Mouse (Mus musculus): ENCODE data around the gene Adm2. TPM values are rescaled to one million over a fixed set of nuclear protein-coding genes. Genes with fewer than 3 reads are reported as not detected.
A peak's percentile ranks its signal among the peaks of the same experiment; 100 is the strongest.

The Adm2 gene
- total RNA-seq, 2 experiments from 2014 or later: not detected

DNA sequence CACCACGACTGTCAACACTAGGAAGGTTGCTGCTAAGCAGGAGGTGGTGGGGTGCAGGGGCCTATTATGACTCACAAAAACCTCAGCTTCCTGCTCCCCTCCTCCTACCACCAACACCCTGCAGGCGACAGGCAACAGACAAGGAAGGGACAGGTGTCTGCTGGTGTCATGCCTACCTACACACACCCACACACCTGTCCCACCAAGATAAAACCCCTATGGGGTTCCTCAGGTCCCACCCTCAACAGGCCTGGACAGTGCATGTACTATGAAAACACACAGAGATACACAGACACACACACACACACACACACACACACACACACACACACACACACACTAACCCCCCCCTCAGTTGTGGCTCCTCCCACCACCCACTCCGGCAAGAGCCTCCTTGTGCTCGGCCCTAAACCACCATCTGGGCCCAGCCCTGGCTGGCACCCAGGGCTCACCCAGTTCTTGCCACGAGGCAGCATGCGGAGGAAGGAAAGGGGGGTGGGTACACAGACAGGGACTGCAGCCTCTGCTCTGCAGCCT lies 12.5 kb upstream of the Adm2 start:
- peak in 1 of 2 experiments; percentile 46 for DNase-seq

DNA sequence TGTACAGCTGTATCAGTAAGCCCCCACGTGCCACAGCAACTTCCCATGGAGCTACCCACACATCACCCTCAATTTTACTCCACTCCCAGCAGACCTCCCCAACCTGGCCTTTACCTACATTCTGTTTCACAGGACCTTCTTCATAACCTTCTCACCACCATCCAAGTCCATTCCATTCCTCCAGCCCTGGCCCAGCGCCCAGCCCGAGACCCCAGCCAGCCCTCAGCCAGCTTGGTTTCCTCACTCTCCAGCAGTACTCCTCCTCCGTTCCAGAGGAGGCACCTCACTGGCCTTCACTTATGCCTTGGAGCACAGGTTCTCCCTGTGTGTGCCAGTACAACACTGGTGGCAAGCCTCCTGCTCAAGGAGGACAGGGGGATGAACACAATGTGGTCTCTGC lies 9.2 kb upstream of the Adm2 start:
- no peak for DNase-seq

DNA sequence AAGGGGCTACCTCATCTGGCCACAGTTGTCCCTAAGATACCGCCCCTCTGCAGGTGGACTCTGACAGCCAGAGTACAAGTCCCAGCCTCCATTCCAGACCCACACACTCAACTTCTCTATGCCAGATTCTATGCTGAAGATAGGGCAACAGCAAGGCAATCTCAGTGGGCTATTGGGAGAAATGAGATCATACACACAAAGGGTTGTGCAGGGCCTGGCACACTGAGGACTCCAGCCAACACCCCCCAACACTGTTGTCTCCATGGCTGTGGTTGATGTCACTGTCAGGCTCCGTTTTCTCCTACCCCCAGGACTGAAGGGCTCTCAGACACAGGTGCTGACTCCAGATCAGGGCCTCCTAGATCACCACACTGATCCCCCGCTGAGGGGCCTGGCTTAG lies 8.4 kb upstream of the Adm2 start:
- DNase-seq: no peak

DNA sequence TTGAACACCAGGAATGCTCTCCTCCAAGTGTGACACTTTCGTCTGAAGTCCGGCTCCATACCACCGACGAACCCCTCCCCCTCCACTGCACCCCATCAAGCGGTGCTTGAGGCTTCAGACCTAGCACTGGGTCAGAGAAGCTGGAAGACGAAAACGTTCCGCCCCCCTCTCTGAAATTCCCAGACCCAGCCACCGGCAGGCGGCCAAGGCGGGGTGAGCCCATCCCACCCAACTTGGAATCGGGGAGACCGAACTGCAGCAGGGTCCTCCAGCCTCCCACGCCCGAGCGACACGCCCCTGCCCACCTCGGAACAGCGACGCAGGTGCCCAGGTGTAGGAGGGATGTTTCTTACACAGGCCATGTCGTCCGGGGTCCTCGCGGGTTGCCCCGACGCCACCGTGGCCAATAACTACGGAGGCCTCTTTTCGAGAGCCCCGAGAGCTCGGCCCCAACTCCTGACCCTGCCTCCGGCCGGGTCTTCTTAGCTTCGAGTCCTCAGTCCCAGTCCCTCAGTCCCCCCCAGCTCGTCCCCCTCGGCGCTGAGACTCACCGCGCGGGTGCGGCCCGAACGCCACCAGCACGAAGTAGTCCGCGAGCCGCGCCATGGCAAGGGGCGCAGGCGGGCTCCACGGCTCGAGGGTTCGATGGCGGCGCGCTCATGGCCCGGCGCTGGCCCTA lies 7.9 kb upstream of the Adm2 start:
- no peak for DNase-seq

DNA sequence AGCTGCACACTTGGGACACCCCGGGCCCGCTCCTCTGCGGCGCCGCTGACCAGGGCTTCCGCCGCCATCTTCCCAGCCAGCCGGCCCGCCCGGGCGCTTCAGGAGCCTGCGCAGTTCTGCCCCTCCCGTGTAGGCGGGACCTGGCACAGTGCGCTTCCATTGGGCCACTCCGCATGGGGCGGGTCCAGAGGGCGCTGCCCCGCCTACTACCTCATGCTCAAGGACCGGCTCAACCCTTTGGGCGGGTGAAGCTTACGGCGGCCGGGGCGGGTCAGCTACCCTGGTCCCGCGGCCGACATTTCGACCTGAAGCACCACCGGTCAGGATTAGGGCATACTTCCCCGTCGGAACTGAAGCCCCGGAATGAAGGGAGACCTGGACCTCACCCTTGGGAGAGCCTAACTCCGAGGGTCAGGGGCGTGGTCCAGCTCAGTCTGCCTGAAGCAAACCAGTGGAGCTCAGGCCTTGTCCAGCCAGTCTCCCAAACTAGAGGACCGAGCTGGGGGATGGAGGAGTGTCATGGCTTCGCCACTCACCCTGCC lies 7.3 kb upstream of the Adm2 start, which contains the start of gene Sbf1:
TSS of gene Sbf1 (minus strand) at position 122 of the 542 bp plus-strand sequence.
- peak; percentile 99 for DNase-seq

DNA sequence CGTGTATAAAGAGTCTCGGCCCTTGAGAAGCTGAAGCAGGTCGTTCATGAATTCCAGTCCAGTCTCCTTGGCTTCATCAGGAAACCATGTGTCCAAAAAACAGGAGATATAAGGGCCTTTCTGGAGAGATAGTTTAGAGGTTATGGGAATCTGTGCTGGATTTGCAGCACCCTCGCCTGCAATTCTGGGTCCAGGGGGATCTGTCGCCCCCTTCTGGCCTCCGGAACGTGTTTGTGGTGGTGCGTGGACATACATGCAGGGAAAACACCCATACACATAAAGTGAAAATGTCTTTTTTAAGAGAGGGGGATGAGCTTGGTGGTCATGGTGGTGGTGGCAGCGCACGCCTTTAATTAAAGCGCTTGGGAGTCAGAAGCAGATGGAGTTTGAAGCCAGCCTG lies 6.4 kb upstream of the Adm2 start:
- DNase-seq: no peak

DNA sequence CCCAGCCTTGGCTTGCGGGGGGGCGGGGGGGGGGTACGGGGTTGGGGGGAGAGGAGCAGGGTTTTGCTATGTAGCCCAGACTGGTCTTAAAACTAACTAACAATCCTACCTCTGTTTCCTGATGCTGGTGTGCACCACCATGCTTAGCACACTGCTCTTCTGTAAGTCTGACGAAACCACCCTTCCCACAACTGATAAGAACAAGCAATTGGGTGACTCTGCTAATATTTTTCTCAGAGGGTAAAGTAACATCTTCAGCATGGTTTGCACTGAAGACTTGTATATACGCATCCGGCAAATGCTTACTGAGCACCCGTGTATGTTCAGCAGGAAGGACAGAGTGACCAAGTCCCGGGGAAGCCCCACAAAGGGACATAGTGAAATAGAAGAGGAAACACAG lies 1.3 kb upstream of the Adm2 start:
- no peak for DNase-seq

DNA sequence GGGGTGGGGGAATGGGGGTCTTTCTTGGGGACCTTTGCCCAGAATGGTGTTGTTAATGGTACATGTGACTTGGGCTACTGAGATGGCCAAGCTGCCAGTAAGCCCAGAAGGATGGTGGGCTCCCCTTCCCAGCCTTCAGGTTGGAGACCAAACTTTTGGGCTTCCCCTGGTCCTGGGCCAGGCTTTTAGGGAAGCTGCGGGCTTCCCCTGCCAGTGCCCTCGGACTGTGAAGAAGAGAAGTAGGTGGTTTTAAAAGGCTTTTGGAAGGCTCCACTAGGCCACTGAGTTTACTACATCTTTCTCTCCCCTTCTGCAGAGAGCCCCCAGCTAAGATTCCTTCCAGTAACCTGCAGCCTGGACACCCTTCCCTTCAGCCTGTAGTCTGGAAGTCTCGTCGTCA lies 1.1 kb downstream of the Adm2 start:
- DNase-seq: no peak

DNA sequence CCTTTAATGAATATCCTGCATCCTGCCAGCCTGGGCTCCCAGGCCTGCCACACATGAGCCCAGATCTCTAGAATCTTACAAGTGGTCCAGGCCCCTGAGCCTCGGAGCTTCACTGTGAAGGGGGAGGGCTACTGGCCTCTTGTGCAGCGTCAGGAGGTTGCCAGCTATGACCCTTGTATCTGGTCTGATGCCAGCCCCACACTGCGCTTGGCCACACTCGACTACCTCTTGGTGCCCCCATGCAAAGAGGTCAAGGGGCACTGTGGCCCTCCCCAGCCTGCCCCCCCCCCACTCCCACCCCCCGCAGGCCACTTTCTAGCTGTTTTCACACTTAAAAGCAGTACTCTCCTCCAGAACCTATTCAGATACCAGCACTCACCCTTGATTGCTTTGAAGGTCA lies 3.9 kb downstream of the Adm2 start:
- no peak for DNase-seq

DNA sequence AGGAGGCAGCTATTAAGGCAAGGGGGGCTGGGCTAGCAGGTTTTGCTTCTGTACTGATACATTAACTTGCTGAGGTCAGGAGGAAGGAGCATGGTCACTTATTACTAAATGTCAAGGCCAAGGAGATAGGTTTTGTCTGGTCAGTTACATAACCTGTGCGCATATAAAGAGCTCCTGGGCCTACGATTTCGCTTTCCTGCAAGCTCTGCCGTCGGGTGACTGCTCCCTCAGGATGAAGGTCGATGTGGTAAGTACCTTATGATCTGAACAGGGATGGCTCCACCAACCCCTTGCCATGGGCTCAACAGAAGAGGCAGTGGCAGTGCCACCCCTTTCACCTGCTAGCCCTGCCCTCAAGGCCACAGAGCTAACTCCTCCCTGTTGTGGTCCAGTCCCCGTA lies 11.8 kb downstream of the Adm2 start, which contains the start of gene Miox:
TSS of gene Miox (plus strand) at position 128 of the 400 bp plus-strand sequence.
- no peak for DNase-seq

DNA sequence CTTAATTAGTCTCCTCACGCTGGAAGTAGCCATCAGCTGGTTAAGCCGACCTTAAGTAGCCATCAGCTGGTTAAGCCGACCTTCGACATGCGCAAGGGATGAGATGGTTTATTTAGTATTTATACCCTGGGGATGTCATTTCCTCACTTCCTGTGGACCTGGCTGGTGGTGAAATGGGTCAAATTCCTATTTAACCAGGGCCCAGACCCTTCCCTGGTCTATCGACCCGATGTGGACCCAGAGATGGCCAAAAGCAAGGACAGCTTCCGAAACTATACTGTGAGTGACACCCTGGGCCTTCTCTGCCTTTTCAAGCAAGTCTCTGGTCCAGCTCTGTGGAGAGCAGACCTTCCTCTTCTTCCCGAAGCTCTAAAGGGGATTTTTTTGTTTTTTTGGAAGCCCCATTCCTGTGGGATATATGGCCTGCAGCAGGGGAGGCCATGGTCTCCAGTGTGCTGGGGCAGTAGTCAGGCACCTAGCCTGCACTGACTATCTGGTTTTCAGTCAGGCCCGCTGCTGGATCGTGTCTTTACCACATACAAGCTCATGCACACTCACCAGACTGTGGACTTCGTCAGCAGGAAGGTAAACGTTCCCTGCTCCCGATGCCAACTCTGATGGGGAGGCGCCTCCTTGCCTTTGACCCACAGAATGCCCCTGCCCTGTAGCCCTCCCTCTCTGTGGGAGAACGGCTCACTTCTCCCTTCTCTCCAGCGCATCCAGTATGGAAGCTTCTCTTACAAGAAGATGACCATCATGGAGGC lies 12.4 kb downstream of the Adm2 start:
- no peak for DNase-seq

DNA sequence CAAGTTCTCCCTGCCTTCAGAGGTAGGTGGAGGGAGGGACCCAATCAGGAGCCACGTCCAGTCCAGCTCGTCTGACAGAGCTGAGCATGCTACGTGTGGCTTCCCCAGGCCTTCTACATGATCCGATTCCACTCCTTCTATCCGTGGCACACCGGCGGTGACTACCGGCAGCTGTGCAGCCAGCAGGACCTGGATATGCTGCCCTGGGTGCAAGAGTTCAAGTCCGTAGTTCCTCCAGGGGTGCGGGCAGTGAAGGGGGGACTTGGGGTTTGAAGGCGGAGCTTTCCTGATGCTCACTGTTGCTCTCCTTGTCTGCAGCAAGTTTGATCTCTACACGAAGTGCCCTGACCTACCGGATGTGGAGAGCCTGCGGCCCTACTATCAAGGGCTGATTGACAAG lies 13.9 kb downstream of the Adm2 start:
- DNase-seq: no peak

DNA sequence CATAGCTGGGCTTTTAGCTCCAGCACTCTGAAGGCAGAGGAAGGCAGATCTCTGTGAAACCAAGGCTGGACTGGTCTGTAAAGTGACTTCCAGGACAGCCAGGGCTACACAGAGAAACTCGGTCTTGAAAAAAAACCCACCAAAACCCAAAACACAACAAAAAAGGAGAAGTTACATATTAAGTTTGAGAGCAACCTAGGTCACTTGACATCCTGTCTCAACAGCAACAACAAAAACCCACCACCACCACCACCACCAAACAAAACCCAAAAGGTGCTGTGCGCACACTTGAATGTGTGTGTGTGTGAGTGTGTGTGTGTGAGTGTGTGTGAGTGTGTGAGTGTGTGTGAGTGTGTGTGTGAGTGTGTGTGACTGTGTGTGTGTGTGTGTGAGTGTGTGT lies 17.2 kb downstream of the Adm2 start:
- no peak for DNase-seq

DNA sequence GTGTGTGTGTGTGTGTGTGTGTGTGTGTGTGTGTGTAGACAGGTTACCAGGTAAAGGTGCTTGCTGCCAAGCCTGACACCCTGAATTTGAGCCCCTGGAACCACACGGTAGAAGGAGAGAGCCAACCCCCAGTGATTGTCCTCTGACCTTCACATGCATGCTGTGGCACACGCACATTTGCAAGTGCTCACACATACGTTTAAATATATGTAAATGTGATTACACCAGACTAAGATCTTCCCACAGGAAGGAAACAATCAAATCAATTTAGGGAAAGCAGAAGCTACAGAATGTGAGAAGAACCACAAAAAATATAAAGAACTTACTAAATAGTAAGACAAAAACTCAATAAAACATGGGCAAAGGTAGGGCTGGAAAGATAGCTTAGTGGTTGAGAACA lies 17.6 kb downstream of the Adm2 start:
- DNase-seq: no peak

DNA sequence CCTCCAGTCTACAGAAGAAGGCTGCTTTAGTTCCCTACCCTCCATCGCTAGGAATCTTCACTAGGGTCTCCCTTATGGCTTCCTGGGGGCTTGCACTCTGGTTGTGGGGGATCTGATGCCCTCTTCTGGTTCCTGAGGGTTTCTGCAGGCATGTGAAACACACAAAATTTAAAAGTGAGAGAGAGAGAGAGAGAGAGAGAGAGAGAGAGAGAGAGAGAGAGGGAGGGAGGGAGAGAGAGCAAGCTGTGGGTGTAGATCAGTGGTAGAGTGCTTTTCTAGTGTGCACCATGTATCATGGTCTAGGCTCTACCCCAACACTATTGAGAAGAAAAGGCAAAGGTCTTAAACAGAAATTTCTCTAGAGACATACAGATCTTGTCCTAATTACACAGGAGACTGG lies 19.2 kb downstream of the Adm2 start:
- DNase-seq: no peak

DNA sequence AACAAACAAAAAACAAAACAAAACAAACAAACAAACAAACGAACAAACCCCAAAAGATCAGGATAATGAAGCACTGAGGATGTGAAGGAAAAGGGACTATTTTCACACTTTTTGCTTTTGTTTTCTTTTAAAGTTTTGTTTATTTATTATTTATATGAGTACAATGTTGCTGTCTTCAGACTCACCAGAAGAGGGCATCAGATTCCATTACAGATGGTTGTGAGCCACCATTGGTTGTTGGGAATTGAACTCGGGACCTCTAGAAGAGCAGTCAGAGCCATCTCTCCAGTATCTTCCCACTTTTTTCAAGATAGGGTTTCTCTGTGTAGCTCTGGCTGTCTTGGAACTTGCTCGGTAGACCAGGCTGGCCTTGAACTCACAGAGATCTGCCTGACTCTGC lies 20.8 kb downstream of the Adm2 start:
- no peak for DNase-seq

DNA sequence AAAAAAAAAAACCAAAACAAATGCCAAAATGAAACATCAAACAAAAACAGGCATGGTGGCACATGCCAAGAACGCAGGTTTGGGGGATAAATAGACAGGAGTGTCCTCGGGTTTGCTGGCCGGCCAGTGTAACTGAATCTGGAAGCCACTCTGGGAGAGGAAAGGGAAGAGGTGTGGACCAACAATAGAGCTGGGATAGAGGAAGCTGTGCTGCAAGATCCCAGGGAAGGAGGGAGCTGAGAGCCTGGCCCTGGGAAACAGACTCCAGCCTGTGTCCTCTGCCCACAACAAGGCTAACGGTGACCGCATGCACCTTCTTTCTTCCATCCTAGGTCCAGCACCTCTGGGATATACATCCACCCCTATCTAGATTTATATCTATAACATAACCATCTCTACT lies 27.9 kb downstream of the Adm2 start:
- peak; percentile 36 to 38 for DNase-seq

DNA sequence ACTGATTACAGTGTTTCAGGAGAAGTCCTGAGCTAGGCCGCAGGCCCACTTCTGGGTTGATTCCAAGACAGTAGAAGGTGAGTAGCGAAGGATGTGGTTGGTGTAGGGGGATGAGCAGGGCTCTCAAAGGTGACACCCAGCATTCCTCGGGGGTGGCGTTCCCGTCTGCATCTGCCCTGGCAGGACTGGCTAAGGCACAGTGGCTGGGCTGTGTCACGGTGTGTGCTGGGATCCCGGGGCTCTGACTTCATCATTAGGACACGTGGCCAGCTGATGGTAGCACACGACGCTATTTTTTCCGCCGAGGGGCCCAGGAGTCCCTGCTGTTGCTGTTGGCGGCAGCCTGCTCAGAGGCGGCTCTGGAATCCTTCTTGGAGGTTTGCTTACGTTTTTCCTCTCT lies 28.8 kb downstream of the Adm2 start:
- DNase-seq: no peak

DNA sequence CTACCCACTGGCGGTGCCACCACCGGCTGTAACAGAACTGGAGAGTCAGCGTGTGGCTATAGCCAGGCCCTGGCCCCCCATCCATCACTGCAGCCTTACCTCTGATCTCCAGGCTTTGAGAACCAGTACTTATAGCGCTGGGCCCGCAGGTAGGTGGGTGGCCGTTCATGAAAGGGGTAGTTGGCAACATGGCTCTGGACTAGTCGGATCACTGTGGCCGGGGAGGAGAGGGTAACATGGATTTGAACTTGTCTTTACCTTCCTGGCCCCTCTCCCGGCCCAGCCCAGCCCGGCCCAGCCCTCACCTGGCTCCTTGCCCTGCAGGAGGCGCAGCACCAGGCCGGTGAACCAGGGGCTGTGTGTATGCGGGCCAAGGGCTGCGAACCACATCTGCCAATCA lies 29.5 kb downstream of the Adm2 start:
- no peak for DNase-seq

DNA sequence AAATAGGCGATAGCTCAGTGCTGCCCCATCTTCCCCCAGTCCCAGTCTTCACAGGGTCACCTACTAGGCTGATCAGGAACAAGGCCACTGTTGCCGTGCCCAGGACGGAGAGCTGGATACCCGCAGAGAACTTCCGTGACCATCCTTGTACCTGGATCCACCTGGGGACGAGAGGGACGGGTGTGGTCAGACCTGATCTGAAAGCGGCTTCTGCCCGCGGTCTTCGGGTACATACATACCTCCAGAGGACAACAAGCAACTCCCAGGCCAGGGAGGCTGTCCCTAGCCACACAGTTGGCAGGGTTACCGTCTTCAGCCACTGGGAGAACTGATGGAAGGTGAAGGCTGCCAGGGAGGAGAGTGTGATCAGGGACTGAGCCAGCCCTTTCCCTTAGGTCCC lies 30.3 kb downstream of the Adm2 start:
- no peak for DNase-seq

DNA sequence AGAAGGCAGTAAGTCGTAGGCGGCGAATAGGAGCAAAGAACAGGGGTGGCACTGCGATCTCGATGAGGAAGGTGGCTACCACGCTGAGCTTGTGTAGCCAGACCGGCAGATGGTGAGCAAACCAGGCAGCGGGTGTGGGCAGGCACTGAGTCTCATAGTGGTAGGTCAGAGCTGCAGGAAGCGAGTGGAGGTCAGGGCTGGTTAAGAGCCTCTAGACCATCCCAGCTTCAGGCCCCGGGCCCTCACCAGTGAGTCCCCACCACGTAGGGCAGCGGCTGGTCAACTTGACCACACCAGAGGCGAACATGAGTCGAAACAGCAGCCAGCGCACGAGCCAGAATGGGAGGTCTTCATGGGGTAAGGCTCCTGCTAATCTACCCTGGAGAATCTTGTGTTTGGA lies 31.3 kb downstream of the Adm2 start:
- no peak for DNase-seq

DNA sequence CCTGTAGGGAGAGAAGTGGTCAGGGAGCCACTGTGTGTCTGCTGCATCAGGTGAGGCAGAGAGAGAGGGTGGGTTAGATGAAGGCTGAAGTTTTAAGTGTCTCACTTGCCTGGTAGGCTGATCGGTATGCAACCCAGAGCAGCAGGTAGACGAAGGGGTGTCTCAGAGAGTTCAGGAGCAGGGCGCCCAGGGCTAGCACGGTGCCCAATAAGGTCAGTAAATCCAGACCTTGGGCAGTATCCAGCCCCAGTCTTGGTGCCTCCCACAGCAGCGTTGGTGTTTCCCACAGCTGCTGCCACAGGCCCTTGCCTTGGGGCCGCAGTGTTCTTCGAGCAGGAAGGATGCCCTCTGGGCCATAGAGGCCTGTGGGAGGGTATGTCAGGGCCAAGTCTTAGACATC lies 31.9 kb downstream of the Adm2 start:
- DNase-seq: no peak
